Mouse (Mus musculus) bone marrow macrophage, adult 2 months (primary cell): ENCODE measurements around the gene Pafah2.

Source experiments
- CTCF ChIP-seq: IDR thresholded peaks from 2 replicates; pipeline ENCODE4 v1.5.1; 2012; ENCODE audit warnings: low read depth, mild to moderate bottlenecking, low read length, moderate library complexity
- POLR2A ChIP-seq: IDR thresholded peaks from 2 replicates; pipeline ENCODE4 v1.6.1; 2012; ENCODE audit warnings: mild to moderate bottlenecking, low read depth, low read length, borderline replicate concordance

GRCm38 (mm10) chr4:134392595-134392994 is 3.5 kb upstream of the Pafah2 start:
- TF ChIP-seq CTCF (no peak), POLR2A (no peak)
